In genomic region chr17:31931499-31931898, GRCm38 (mm10) we compare ENCODE assay signal across 7 mouse cellular contexts.
A peak's percentile ranks its signal among the peaks of the same experiment; 100 is the strongest.
DNase-seq lines count a peak whose midpoint lies in the region; ATAC-seq and TF ChIP-seq lines count a peak whose summit lies in the region.

No protein-coding gene starts in this region.

- ATAC-seq in liver, postnatal 0 days, result no peak

- peaks cover 57% of the 10 kb centered on the region for H3K4me1 ChIP-seq in E14TG2a.4 (replicated peaks; ENCODE audit: low read depth, low read length)
- H3K4me1 ChIP-seq in liver, postnatal 0 days (ENCODE audit: insufficient read depth), result peaks cover 25% of the 10 kb centered on the region

- intact Hi-C loops in heart, postnatal 25 days (cut with DNase I), result loop anchor here (2.0 kb wide), 1 partner anchor 25 kb away; no protein-coding TSS in a partner anchor

- 0 out of 2 replicates have a peak overlapping the region, but pooled peaks have one; percentile 11 for H3K4me3 ChIP-seq in E14TG2a.4 (replicated peaks; ENCODE audit: low read length)
- no peak overlapping the region for H3K4me3 ChIP-seq in liver, postnatal 0 days (ENCODE audit: low read depth, low read length)

- H3K4me2 ChIP-seq in liver, postnatal 0 days (ENCODE audit: low read depth, low read length), result no peak overlapping the region

- no peak for TF ChIP-seq CTCF in E14TG2a.4 (conservative IDR thresholded peaks at IDR 0.05; ENCODE audit: low read length)
- TF ChIP-seq CTCF in liver, postnatal 0 days (IDR thresholded peaks at IDR 0.05; ENCODE audit: low read depth), result no peak

- H3K9ac ChIP-seq in liver, postnatal 0 days (replicated peaks), result peak overlapping the region; percentile 30; the same call in 1 of the 2 replicates

- peak overlapping the region; percentile 87 for H3K27ac ChIP-seq in liver, postnatal 0 days (ENCODE audit: low read depth)

- TF ChIP-seq EP300 in liver, postnatal 0 days (IDR thresholded peaks at IDR 0.05; ENCODE audit: low read depth), result no peak

- peak; percentile 38 for DNase-seq in ZHBTc4 (ENCODE audit: low read depth, low spot score)
- DNase-seq in heart, postnatal 25 days (ENCODE audit: low spot score), result peak; percentile 78
- no peak for DNase-seq in liver, postnatal 0 days
- DNase-seq in ovary, postnatal 36 days (ENCODE audit: low spot score), result no peak
- DNase-seq in frontal cortex, postnatal 25 days (ENCODE audit: low spot score in 2 of 2), result no peak
- no peak for DNase-seq in spleen, postnatal 36 days (ENCODE audit: low spot score in 2 of 2)

- 58% methylated on average over 7 of the region's 7 CpGs for WGBS in liver, postnatal 0 days (ENCODE audit: insufficient replicate concordance)

- no peaks in the 10 kb centered on the region for H3K27me3 ChIP-seq in E14TG2a.4 (ENCODE audit: insufficient read depth, low read length)
- H3K27me3 ChIP-seq in liver, postnatal 0 days (ENCODE audit: insufficient read depth, low read length), result no peaks in the 10 kb centered on the region

- no peaks in the 10 kb centered on the region for H3K9me3 ChIP-seq in E14TG2a.4 (ENCODE audit: low read length)
- no peaks in the 10 kb centered on the region for H3K9me3 ChIP-seq in liver, postnatal 0 days (ENCODE audit: low read length)

- no peaks in the 10 kb centered on the region for H3K36me3 ChIP-seq in E14TG2a.4 (ENCODE audit: insufficient read depth, low read length)
- no peaks in the 10 kb centered on the region for H3K36me3 ChIP-seq in liver, postnatal 0 days (replicated peaks; ENCODE audit: insufficient read depth, low read length)

Comparison
In these comparisons a context has a peak if more than half of its experiments do, and no peak if none do; other contexts are left out.
1. DNase-seq: peak in ZHBTc4 (single experiment) and heart, postnatal 25 days (single experiment); none in liver, postnatal 0 days (single experiment), ovary, postnatal 36 days (single experiment), frontal cortex, postnatal 25 days (0 of 2) and spleen, postnatal 36 days (0 of 2).